Mouse (Mus musculus) spleen, postnatal 36 days (tissue): ENCODE results near the gene Lhx4.
A peak's percentile ranks its signal among the peaks of the same experiment; 100 is the strongest.

Experiments used
- DNase-seq, 2 experiments: peaks; one replicate each; pipeline ENCODE4 v3.0.0; 2022; ENCODE audit warnings: low spot score in 2 of 2, mixed read lengths in 1 of 2

Gene Lhx4

GRCm38 (mm10) chr1:155751484-155752255 lies at the start of gene Lhx4:
TSS of gene Lhx4 (minus strand) at chr1:155751684.
- DNase-seq: no peak

GRCm38 (mm10) chr1:155798000-155798399 lies 46.5 kb upstream of the Lhx4 start:
- DNase-seq: no peak

- DNase-seq: no peak
Measured at GRCm38 (mm10) chr1:155797425-155797824, 45.9 kb upstream of the Lhx4 start.

GRCm38 (mm10) chr1:155796757-155797405 lies 45.4 kb upstream of the Lhx4 start:
- DNase-seq: no peak

- no peak for DNase-seq
Measured at GRCm38 (mm10) chr1:155795791-155796233, 44.3 kb upstream of the Lhx4 start.

- DNase-seq: no peak
Measured at GRCm38 (mm10) chr1:155794855-155795254, 43.4 kb upstream of the Lhx4 start.

GRCm38 (mm10) chr1:155791919-155792318 lies 40.4 kb upstream of the Lhx4 start:
- DNase-seq: no peak

GRCm38 (mm10) chr1:155790111-155790974 lies 38.9 kb upstream of the Lhx4 start:
- no peak for DNase-seq

GRCm38 (mm10) chr1:155785886-155786285 lies 34.4 kb upstream of the Lhx4 start:
- DNase-seq: no peak

- DNase-seq: peak; percentile 19 to 23
Measured at GRCm38 (mm10) chr1:155784343-155785205, 33.1 kb upstream of the Lhx4 start.

- DNase-seq: peak; percentile 68 to 70
Measured at GRCm38 (mm10) chr1:155782382-155782781, 30.9 kb upstream of the Lhx4 start.

GRCm38 (mm10) chr1:155777641-155778625 lies 26.4 kb upstream of the Lhx4 start:
- DNase-seq: no peak

- DNase-seq: no peak
Measured at GRCm38 (mm10) chr1:155759167-155759566, 7.7 kb upstream of the Lhx4 start.

- no peak for DNase-seq
Measured at GRCm38 (mm10) chr1:155758711-155759110, 7.2 kb upstream of the Lhx4 start.

- DNase-seq: no peak
Measured at GRCm38 (mm10) chr1:155757621-155758020, 6.1 kb upstream of the Lhx4 start.

- no peak for DNase-seq
Measured at GRCm38 (mm10) chr1:155753411-155753810, 1.9 kb upstream of the Lhx4 start.

- DNase-seq: no peak
Measured at GRCm38 (mm10) chr1:155750517-155751178, 836 bp downstream of the Lhx4 start.

- no peak for DNase-seq
Measured at GRCm38 (mm10) chr1:155747911-155748310, 3.6 kb downstream of the Lhx4 start.

GRCm38 (mm10) chr1:155747011-155747410 lies 4.5 kb downstream of the Lhx4 start:
- DNase-seq: no peak
